Mouse (Mus musculus) neutrophil, adult 5-6 weeks (primary cell): ENCODE results near the gene Tas2r143. TPM values are rescaled to one million over a fixed set of nuclear protein-coding genes. Genes with fewer than 3 reads are reported as not detected.
A peak's percentile ranks its signal among the peaks of the same experiment; 100 is the strongest.

Source experiments
- ATAC-seq: fragments of 151-379, 151-347 bp; 2 replicates; pipeline ENCODE4 v1.8.0; 2017; ENCODE audit warnings: mild to moderate bottlenecking, moderate TSS enrichment; ENCODE audit not compliant: insufficient number of reproducible peaks, poor library complexity, low FRiP score, severe bottlenecking; ENCODE audit errors: extremely low read depth
- total RNA-seq: library from RNA; stranded (forward); fragments of 200-1000 nt; gene quantifications from 2 replicates; pipeline ENCODE4 v1.2.3, GENCODE M21; 2017

The Tas2r143 gene
- total RNA-seq, 1 experiment from 2014 or later, result 12.5 TPM

DNA sequence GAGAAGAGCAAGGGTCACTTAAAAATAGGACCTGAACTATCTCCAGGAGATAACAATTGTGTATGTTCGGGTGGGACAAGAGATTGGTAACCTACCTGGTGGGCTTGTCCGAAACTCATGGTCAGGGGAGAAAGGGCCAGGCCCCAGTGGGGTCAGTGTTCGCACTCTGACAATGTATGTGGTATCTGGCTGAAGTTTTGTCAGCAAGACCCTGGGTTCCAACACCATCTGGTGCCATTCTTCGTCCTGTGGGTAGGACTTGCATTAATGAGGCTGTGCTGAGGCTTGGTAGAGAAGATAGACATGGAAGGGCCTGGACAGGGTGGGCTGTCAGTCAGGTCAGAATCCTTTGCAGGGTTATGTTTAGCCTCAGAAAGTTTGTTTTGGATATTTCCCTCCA lies 36.0 kb upstream of the Tas2r143 start:
- ATAC-seq, result no peak

DNA sequence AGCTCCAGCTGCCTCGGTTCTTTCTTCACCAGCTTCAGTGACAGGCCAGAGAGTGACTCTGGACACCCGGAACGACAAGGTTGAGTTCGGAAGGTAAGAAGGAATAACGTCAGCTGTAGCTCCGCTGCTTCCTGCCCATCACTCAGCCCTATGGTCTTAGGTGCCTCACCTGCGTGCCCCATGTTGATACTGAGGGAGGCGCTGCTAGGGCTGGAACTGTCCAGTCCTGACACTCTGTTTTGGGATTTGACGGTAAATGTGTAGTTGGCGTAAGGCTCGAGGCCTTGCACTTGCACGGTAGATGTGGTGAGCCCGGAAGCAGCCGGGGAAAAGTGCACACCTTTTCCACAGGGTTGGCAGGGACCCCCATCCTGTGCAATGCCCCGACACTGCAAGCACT lies 35.4 kb upstream of the Tas2r143 start:
- no peak for ATAC-seq

DNA sequence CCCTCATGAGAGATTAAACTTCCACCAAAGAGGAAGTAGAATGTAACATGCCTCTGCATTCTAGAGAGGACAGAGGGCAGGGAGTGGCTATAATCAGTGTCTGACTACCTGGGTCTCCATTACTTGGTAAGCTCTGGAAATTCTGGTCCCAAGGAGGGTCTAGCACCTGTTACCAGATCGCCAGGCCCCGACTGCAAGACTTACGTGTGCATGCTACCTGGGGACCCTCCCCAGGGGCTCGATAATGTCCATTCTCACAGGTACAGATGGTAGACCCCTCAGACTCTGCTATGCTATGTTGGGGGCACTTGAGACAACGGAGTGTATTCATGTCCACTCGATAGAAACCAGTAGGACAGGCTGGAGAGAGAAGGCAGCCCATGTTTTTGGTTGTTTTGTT lies 34.8 kb upstream of the Tas2r143 start:
- no peak for ATAC-seq

DNA sequence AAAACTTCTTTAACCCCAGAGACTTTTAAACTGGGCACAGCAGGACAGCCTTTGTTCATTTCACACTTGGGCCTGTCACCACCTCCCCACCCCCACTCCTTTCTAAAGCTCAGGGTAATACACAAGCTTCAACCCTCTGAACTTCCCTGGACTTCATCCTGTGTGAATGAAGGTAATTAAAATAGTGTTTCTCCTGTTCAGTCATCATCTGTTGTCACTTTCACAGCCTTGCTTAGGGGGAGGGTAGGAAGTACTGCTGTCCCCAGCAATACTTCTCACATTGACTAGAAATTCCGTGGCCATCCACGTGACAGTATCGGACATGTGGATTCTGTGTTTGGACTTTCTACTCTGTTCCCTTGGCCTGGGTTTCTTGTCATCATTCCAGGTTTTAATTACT lies 30.2 kb upstream of the Tas2r143 start:
- no peak for ATAC-seq

DNA sequence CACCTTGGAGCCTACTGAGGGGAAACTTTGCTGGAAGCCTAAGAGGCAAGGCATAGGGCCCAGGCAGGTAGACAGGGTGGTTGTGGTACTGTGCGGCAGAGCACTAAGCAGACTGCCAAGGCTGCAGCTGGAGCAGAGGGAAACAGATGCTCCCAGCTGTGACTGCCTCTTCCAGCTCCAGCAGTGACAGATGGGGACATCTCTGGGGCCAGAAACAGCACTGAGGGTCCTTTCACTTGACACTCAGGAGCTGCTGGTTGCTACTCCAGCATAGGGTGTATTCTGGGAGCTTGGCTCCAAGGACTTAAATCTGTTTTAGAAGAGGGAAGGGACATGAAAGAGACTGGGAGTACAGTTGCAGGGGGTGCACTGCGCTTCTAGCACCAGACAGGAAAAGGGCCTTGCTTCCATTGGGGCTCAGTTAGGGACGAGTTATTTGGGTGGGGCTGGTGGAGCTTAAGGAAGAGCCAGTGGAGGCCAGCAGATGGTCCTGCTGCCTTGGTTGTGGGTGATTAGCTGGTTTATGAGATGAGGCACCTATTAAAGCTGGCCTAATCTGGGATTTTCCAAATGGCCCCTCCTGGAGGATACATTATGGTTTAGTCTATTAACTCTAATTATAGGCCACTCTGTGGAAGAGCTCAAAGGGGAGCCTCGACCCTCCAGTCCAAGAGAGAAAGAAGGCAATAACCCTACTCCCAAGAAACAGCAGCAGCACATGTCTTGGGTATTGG lies 29.2 kb upstream of the Tas2r143 start:
- no peak for ATAC-seq

DNA sequence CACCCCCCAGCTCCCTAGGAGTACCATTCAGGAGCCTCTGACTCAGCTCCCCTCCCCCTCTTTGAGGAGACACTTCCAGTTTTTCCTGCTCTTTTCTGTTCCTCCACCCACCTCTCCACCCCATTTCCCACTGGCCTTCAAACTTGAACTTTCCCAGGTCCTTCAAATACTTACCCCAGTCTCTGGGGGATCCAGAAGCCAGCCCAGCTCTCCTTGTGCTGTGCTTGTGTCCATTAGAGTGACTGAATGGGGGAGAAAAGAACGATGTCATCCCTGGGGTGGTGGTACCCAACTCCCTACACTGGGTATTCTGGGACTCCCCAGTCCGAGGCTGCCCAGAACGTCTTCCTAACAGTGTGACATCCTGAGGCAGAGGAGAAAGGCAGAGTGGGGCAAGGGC lies 28.0 kb upstream of the Tas2r143 start:
- 0 out of 2 replicates have a peak, but pooled peaks have one; percentile 5 for ATAC-seq

DNA sequence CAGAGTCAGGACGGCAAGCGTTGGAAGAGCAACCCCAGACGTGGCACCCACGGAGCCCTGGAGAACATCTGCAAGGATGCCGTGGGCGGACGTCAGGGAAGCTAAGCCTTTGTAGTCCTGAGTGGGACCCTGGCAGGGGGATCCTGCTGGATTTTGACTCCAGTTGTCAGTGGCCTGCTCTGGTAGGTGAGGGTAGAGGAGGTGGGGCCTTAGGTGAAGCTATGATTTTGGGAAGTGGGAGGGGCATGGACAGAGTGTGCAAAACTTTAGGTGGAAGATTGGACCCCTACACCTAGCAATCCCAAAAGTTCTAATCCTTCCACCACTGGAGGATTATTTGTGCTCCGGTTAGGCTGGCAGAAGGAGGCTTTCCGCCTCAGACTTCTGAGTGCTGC lies 27.6 kb upstream of the Tas2r143 start:
- no peak for ATAC-seq

DNA sequence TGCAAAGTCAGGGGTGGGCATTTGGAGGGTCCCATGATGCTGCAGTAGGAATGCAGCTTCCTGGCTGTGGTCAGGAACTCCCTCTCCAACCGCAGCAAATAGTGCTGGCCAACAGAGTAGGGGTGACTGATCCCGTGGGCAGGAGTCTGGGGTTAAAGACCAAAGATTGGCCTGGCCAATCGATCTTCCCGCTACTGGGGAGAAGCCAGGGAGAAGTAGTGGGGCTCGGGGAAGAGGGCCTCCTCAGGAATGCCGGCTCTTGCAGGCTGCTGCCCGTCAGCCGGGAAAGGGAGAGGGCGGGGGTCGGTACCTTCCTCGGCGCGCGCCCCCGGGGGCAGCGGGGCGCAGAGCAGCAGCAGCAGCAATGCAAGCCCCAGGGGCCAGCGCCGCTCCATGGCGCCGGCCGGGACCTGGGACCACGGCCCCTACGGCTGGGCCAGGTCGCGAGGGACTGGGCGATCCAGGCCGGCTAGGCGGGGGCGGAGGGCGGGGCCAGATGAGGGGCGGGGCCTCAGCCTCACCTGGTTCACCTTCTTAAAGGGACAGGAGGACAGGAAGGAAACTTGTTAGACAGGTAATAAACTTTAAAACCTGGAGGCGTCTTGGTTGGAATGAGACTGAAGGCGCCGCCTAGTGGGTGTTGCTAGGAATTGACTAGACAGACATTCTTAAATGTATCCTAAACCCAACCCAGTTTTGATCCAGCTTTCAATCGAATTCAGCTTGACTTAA lies 27.1 kb upstream of the Tas2r143 start, which contains the start of gene Epha1:
Gene Epha1, minus strand, starts transcription at position 453 of the 732 bp plus-strand sequence.
- peak; percentile 55; the same call in 1 of the 2 replicates for ATAC-seq

DNA sequence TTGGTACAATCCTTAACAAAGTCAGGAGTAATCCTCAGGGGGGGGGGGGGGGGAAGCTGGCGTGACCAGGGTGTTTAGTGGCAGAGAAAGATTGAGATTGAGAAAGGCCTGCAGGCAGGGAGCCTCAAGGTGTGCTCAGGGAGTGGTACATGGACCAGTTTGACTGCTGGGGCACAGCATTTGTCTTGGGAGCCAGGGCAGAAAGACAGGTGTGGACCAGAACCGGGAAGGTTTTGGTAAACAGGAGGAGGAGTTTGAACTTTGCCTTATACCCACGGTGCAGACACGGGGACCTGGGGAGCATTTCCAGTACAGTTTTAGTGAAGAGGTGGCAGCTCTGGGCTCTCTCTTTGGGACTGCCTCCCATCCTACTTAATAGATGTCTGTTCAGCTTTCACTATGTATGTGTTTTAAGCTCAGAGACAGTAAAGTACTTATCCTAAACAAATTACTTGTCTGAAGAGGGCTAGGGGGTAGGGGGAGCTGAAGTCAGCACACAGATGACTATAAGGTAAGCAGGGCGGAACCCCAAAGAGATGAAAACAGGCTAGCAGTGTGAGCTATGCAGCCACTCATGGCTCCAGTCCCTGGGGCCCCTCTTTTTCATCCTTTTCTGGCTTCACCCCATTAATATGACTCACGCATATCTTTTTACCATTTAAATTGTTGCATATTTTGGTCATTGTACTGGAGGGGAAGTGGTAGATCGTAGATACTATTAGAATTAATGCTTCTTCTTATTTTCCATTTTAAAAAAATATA lies 26.2 kb upstream of the Tas2r143 start:
- no peak for ATAC-seq

DNA sequence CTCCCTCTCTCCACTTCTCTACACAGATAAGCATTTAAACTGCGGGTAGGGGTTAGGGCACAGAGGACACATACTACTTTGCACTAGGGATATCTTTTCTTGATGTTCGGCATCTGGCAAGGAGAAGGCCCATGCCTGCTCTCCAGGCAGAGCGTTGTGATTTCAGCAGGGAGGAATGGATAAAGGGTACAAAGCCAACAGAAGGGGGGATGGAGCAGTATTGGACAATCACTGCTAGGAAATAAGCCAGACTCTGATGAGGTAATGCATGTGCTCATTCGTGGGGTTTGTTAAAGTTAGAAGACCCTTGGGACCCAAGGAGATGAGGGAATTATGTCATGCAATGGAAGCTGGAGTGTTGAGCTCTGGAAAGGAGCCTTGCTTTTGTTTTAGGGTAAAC lies 25.3 kb upstream of the Tas2r143 start:
- no peak for ATAC-seq

DNA sequence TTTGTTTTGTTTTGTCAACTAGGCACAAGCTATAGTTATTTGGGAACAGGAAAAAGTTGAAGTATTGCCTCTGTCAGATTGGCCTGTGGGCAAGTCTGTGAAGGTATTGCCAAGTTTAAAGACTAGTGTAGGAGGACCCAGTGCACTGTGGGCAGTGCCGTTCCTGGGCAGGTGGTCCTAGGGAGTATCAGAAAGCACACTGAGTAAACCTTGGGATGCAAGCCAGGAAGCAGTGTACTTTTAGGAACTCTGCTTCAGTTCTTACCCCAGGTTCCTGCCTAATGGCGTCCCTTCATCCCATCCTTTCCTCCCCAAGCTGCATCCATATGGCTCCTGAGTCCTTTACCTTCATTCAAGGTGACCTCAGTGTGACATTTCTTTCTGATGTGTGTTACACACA lies 24.9 kb upstream of the Tas2r143 start:
- ATAC-seq, result no peak

DNA sequence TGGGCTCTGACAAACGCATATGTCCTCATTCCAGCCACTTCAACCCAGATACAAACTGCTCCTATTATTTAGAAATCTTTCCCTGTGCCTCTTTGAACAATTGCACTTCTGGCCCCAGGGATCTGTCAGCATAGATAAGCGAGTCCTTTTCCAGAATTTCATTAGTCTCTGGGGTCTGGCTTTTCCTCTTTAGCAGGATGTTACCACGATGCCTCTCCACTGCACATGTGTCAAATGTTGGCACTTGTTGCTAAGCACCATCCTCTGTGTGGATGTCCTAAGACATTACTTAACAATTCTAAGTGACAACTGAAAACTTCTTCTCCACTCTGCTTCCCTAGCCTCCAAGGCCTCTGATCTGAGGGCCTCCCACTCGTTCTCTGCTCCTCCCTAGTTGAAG lies 24.0 kb upstream of the Tas2r143 start:
- no peak for ATAC-seq

DNA sequence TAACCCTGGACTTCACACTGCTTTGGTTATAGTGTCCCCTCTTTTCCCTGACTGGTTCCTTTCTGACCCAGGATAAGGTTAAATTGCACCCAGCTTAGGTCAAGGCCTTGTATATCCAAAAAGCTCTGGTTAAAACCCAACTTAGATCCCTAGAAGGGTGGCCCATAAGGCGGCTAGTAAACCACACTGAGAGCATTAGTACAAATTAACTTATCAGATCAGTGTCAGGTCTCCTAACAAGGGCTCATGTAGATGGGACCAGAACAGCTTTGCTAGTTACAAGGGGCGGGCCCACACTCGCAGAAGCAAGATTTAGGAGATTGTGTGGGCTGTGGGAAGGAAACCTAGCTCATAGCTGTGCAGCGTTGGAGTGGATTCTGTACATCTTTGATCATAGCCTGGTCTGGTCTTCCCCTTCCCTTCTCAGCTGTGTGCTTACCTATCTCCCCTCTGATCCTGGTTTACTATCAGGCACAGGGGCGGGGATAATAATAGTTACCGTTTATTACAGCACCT lies 23.5 kb upstream of the Tas2r143 start:
- ATAC-seq, result no peak

DNA sequence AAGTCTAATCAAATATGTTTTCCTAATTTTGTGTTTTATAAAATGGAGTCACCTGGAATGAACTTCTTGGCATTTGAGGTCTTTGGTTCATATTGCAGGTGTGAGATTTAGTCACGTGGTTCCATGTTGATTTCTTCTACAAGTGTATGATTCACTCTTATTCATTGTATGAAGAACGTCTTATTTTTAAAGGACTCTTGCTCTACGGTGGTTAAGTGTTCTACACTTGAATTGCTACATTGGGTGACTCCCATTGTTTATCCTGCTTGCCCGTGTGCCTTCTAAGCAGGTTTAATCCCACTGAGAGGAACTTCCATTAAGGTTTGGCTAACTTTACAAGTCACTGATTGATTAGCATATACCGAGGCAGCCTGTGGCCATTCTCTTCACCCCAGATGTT lies 22.8 kb upstream of the Tas2r143 start:
- ATAC-seq, result no peak

DNA sequence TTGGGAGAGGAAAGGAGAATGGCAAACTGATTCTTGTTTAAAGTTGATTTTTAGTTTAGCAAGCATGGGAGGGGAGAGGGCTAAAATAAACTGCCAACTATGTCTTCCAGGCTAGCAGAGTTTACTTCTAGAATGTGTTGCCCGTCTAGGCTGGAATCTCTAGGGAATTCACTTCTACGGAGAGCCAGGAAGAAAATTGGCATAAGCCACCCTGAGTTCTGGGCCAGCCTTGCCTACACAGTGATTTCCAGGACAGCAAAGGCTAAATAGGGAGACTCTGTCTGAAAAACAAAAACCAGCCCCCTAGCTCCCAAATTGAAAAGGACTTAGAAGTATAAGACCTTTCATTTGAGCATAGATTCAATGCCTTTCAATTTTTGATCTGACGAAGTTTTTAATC lies 20.5 kb upstream of the Tas2r143 start:
- no peak for ATAC-seq

DNA sequence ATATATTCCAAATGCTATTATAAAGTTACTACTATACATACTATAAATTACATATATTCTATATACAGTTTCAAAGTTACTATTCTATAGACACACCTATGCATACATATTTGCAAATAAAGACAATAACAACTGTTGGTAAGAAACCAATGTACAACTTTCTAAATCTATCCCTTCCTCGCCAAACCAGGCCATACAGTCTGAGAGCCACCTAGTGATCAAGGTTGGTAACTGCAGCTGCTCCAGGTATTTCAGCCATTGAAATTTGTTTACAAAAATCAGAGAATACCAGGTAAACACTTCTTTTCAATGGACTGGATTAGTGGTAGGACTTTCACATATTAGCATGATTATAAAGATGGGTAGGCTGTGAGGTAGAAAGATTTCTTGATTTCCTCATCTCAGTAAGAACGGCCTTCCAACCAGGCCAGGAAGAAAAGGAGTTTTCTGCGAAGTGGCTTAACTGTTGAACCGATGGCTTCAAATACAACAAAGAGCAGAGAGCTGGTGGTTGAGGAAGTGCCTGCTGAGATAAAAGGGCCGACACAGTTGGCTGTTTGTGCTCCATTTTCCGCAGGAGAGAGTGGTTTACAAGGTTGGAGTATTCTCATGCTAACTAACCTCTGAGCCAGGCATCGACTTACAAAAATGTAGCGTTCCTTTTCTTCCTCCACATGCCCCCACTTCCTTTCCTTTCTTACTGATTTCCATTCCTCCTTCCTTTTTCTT lies 19.5 kb upstream of the Tas2r143 start:
- ATAC-seq, result peak; percentile 70

DNA sequence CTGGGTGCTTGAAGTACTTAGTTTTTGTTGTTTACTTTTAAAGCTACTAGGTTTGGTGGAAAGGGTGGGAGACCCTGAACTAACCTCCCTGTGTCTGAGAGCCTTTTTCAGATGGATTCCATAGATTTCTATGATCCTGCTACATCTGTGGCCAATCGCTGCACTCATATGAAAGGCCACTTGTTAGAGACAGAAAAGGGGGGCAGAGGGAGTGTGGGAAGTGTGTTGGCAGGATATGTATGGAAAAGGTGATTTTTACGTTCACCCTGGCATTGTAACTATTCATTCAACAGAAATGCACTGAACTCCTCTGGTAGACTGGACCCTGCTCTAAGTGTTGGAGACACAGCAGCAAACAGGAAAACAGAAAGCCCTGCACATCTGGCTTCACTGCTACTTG lies 18.8 kb upstream of the Tas2r143 start:
- ATAC-seq, result no peak

DNA sequence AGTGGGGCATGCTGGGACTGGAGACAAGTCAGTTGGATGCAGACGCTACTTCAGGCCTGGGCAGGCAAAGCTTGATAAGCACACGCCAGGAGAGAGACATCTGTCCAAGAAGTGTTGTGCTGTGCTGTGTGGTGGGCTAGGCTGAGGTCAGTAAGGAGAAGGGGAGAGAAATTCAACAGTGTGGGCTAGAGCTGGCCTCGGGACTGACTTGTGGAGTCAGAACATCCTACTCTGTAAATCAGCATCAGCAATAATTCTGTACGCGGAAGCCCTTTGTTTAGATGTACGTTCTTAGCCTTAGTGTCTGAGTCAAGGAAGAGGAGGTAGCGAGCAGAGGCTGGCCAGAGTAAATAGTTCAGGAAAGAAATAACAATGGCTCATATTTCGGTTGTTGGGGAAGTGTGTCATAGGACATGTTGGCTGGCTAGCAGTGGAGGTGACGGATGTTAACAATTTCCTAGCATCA lies 18.1 kb upstream of the Tas2r143 start:
- ATAC-seq, result no peak

DNA sequence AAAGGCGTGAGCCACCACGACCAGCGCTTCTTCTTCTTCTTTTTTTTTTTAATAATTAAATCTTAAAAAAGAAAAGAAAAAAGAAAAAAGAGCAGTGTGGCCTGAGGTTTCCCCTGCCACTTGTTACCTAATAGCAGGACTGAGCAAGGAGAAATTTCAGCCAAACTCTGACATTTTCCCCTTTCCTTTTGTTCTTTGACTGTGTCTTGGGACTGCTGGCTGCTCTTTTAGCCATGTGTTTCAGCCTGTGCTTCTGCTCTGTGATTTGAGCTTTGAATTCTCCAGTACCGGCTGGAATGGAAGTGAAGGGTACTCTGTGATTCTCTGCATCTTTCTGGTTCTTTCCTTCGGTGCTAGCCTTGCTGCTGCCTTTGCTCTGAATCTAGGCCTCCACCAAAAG lies 16.7 kb upstream of the Tas2r143 start:
- no peak for ATAC-seq
